Mouse (Mus musculus) liver, embryonic 15.5 days (tissue): ENCODE results near the gene Ano3. TPM values are rescaled to one million over a fixed set of nuclear protein-coding genes. Genes with fewer than 3 reads are reported as not detected.
"Not testable (repeated sequence)": the region's sequence is repeated elsewhere in the genome, so short reads cannot be mapped to it uniquely, and the experiment has no call there.

Source experiments
- ATAC-seq: fragments of 200-750 bp; cut with Nextera tagmentation; 2 replicates; pipeline ENCODE4 v1.8.0; 2017; ENCODE audit warnings: moderate number of reproducible peaks, mild to moderate bottlenecking, moderate library complexity; ENCODE audit not compliant: insufficient read depth
- H3K27ac ChIP-seq: fragments of 300-500 bp; sonication (generic); replicated peaks from 2 replicates; pipeline ENCODE4 v1.5.1; 2015; ENCODE audit warnings: mild to moderate bottlenecking, inconsistent platforms
- H3K27me3 ChIP-seq: fragments of 300-500 bp; sonication (generic); 2 replicates; pipeline ENCODE4 v1.6.1; 2015; ENCODE audit warnings: mild to moderate bottlenecking, inconsistent platforms
- H3K36me3 ChIP-seq: fragments of 300-500 bp; sonication (generic); replicated peaks from 2 replicates; pipeline ENCODE4 v1.6.1; 2015; ENCODE audit warnings: moderate library complexity, mild to moderate bottlenecking, inconsistent platforms
- H3K4me1 ChIP-seq: fragments of 300-500 bp; sonication (generic); replicated peaks from 2 replicates; pipeline ENCODE4 v1.6.1; 2015; ENCODE audit warnings: inconsistent platforms
- H3K4me2 ChIP-seq: fragments of 300-500 bp; sonication (generic); 2 replicates; pipeline ENCODE4 v1.6.1; 2015; ENCODE audit warnings: moderate library complexity, mild to moderate bottlenecking, inconsistent platforms
- H3K4me3 ChIP-seq: fragments of 300-500 bp; sonication (generic); replicated peaks from 2 replicates; pipeline ENCODE4 v1.5.1; 2015; ENCODE audit warnings: mild to moderate bottlenecking, inconsistent platforms
- H3K9ac ChIP-seq: fragments of 300-500 bp; sonication (generic); 2 replicates; pipeline ENCODE4 v1.6.1; 2015; ENCODE audit warnings: moderate library complexity, mild to moderate bottlenecking, inconsistent platforms
- H3K9me3 ChIP-seq: fragments of 300-500 bp; sonication (generic); replicated peaks from 2 replicates; pipeline ENCODE4 v1.6.1; 2016; ENCODE audit warnings: inconsistent platforms
- WGBS: fragments of 180-500 bp; shearing (Covaris S2); methylation state at CpG from one replicate; pipeline ENCODE4 v1.1.7; 2015; ENCODE audit warnings: mixed read lengths; ENCODE audit not compliant: insufficient replicate concordance; 5-methylcytosine and 5-hydroxymethylcytosine counted together
- polyA plus RNA-seq: library from polyadenylated mRNA; unstranded; fragments of >200 nt; fragmentation: Nextera tagmentation; extraction: Ambion mirVana; gene quantifications from 2 replicates; pipeline ENCODE4 v1.2.1, GENCODE M21; 2015

Gene Ano3
- polyA plus RNA-seq = 0.02 TPM in 1 of 2 replicates, not detected in the other

DNA sequence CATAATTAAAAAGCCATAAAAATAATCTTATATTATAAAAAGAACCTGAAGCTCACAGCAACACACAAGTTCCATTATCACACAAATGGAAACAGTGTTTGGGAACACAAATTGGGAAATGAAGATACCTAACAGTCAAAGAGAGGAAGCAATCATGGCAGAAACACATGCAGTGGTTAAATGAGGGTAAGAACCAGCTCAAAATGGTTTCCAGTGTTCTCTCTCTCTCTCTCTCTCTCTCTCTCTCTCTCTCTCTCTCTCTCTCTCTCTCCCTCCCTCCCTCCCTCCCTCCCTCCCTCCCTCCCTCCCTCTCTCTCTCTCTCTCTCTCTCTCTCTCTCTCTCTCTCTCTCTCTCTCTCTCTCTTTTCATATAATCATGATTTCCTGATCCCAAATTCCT lies at the start of gene Ano3:
Gene Ano3, minus strand, starts transcription at position 101 of the 400 bp plus-strand sequence.
- not testable (repeated sequence) for H3K27ac ChIP-seq, H3K4me1 ChIP-seq, ATAC-seq, H3K27me3 ChIP-seq, H3K9ac ChIP-seq, H3K9me3 ChIP-seq, H3K36me3 ChIP-seq, H3K4me3 ChIP-seq
- peak within 1 kb of the TSS; percentile 13; the same call in 1 of the 2 replicates for H3K4me2 ChIP-seq

DNA sequence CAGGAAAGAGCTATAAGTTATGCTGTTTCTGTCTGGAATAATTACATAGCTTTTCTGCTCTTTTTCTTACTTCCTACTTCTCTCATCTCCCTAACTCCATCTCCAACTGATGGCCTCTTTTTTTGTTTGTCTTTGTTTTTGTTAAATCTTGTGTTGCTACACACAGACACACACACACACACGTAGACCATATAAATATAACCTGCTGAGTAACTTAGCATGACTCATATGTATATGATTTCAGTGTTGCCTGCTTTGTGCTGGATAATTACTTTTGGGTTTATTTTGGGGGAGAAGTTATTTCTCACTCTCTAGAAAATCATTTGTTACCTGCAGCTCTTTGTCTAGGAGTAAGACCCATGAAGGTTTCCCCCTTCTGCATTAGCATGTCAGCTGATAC lies 39.3 kb upstream of the Ano3 start:
- Histone ChIP-seq H3K4me3 (no peak overlapping the region), H3K36me3 (no peaks in the 10 kb centered on the region), H3K4me1 (no peaks in the 10 kb centered on the region), H3K4me2 (no peak overlapping the region), H3K9me3 (no peaks in the 10 kb centered on the region), H3K9ac (no peak overlapping the region), H3K27ac (no peak overlapping the region), H3K27me3 (no peaks in the 10 kb centered on the region)
- 36% methylated on average over 1 of the region's 1 CpGs for WGBS
- no peak for ATAC-seq

DNA sequence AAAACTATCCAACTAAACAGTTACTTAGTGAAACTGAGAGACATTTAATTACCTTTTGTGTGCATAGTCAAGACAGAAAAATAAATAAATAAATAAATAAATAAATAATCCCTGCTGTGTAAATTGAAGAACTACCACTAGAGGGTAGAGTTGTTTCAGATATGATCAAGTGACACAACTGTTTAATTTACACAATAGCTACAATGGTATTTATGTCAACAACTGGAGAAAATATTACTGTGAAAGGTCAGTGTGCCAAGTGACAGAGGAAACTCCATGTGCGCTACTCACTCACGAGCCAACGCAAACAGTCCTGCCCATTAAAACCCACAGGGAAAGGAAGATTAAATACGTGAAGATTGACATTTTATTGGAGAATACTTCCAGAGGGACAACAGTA lies 38.8 kb upstream of the Ano3 start:
- ATAC-seq = no peak
- 65% methylated on average over 4 of the region's 4 CpGs for WGBS
- Histone ChIP-seq H3K36me3 (no peaks in the 10 kb centered on the region), H3K9me3 (no peaks in the 10 kb centered on the region), H3K4me1 (no peaks in the 10 kb centered on the region), H3K27ac (no peak overlapping the region), H3K4me3 (no peak overlapping the region), H3K4me2 (no peak overlapping the region), H3K9ac (no peak overlapping the region), H3K27me3 (no peaks in the 10 kb centered on the region)

DNA sequence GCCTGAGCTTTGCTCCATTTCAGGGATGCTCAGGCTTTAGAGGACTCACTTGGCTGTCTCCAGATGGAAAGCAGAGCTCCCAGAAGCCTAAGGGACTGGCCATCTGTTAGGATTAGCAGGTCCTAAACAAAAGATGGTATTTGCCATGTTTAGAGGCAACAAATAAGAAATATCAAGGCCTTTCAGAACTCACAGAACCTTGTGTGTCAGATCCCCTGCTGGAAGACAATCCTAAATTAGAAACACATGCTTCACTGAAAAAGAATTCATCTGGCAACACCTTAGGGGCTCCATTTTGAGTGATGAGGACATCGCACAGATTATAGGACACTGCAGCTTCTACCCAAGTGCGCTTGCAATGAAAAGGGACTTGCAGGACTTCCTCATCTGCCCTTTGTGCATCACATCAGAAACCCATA lies 35.1 kb upstream of the Ano3 start:
- H3K4me2 ChIP-seq = no peak overlapping the region
- no peaks in the 10 kb centered on the region for H3K36me3 ChIP-seq
- WGBS = 86% methylated on average over 2 of the region's 2 CpGs
- H3K27ac ChIP-seq = no peak overlapping the region
- no peak for ATAC-seq
- no peaks in the 10 kb centered on the region for H3K9me3 ChIP-seq
- no peak overlapping the region for H3K9ac ChIP-seq
- no peaks in the 10 kb centered on the region for H3K27me3 ChIP-seq
- no peaks in the 10 kb centered on the region for H3K4me1 ChIP-seq
- H3K4me3 ChIP-seq = no peak overlapping the region

DNA sequence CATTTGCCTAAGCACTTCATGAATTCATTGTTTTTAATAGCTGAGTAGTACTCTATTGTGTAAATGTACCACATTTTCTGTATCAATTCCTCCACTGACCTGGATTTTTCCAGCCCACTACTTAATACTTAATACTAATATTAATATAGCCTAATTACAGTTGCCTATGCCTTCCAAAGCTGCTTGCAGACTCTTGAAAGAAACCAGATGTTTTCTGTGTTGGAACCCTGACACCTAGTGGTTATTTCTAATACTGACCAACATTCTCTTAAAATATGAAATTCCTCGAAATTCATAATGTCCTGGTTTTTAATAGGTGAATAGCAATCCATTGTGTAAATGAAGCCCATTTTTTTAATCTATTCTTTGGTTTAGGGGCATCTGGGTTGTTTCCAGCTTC lies 31.0 kb upstream of the Ano3 start:
- no peaks in the 10 kb centered on the region for H3K4me1 ChIP-seq
- H3K9me3 ChIP-seq = no peaks in the 10 kb centered on the region
- 25% methylated on average over 1 of the region's 1 CpGs for WGBS
- H3K4me3 ChIP-seq = no peak overlapping the region
- H3K27ac ChIP-seq = no peak overlapping the region
- no peaks in the 10 kb centered on the region for H3K36me3 ChIP-seq
- H3K4me2 ChIP-seq = no peak overlapping the region
- H3K9ac ChIP-seq = no peak overlapping the region
- H3K27me3 ChIP-seq = no peaks in the 10 kb centered on the region
- ATAC-seq = no peak

DNA sequence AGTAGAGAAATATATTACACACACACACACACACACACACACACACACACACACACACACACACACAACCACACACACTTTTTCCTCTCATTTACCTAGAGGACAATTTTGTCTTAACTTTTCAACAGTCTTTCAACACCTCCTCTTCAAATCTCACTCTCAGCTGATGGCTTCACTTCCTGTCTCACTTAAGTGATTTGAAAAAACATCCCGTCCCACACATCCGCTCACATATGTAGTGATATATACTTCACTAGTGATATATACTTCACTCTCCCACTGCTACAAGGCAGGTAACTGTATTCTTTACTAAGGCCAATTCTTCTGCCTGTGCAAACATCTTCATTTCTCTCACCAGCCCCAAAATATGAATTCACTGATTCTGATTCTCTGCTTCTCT lies 28.9 kb upstream of the Ano3 start:
- Histone ChIP-seq H3K36me3 (no peaks in the 10 kb centered on the region), H3K4me3 (no peak overlapping the region), H3K27me3 (no peaks in the 10 kb centered on the region), H3K9ac (no peak overlapping the region), H3K9me3 (no peaks in the 10 kb centered on the region), H3K27ac (no peak overlapping the region), H3K4me1 (no peaks in the 10 kb centered on the region), H3K4me2 (no peak overlapping the region)
- no peak for ATAC-seq
- WGBS = 67% methylated on average over 2 of the region's 2 CpGs

DNA sequence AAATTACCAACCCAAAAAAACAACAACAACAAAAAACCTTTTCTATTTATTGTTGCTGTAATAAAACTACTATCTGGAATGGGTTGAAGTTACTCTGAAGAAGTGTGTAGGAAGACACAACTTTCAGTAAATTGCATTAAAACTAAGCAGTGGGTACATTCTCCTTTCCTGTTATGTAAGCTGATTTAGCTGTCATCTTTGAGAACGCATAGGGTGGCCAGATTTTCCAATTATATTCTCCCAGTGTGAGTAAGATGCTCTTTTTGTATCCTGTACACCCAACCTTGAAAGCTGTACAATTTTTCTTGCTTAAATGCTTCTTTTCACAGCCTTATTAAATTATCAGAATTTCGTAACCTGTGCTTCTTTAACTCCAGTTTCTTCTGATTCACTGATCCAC lies 26.1 kb upstream of the Ano3 start:
- no peak overlapping the region for H3K9ac ChIP-seq
- no peak overlapping the region for H3K27ac ChIP-seq
- H3K4me3 ChIP-seq = no peak overlapping the region
- 51% methylated on average over 2 of the region's 2 CpGs for WGBS
- H3K4me2 ChIP-seq = no peak overlapping the region
- no peaks in the 10 kb centered on the region for H3K36me3 ChIP-seq
- H3K4me1 ChIP-seq = no peaks in the 10 kb centered on the region
- no peaks in the 10 kb centered on the region for H3K9me3 ChIP-seq
- ATAC-seq = no peak
- no peaks in the 10 kb centered on the region for H3K27me3 ChIP-seq

DNA sequence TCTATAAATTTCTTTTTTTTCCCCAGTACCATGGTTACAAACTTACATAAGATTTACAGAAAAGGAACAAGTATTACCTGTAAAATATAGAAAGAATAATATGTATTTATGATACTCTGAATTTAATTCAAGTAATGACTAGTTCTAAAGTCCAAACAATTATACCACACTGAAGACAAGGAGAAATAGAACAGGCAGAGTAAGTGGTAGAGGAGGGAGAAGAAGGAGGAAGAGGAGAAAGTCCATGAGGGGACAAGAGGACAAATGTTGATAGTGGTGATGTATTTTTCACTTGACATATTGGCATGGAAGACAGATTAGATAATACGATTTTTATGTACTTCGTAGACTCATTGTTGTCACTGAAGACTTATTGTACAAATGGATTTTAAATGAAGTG lies 19.4 kb upstream of the Ano3 start:
- no peak for ATAC-seq
- Histone ChIP-seq H3K4me2 (no peak overlapping the region), H3K4me1 (no peaks in the 10 kb centered on the region), H3K9ac (no peak overlapping the region), H3K36me3 (no peaks in the 10 kb centered on the region), H3K9me3 (no peaks in the 10 kb centered on the region), H3K27ac (no peak overlapping the region), H3K4me3 (no peak overlapping the region), H3K27me3 (no peaks in the 10 kb centered on the region)
- 70% methylated on average over 2 of the region's 2 CpGs for WGBS

DNA sequence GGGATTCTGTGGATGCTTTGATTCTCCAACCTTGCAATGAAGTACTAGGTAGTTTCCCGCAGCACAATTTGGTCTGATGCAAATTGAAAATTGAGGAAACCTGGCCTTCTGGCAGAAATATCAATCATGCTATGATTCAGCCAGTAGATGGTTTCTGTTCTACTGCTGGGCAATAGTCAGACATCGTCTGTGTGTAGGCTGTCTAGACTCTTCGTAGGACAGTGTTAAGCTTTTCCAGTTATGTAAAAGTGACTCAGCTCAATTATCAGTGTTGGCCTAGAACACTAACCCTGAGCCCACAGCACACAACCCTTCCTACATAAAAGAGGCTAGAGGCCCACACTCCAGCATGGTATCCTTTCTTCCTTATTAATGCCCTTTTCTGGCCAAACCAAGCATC lies 14.7 kb upstream of the Ano3 start:
- Histone ChIP-seq H3K9me3 (no peaks in the 10 kb centered on the region), H3K4me1 (no peaks in the 10 kb centered on the region), H3K27ac (no peak overlapping the region), H3K4me2 (no peak overlapping the region), H3K9ac (no peak overlapping the region), H3K27me3 (no peaks in the 10 kb centered on the region), H3K4me3 (no peak overlapping the region), H3K36me3 (no peaks in the 10 kb centered on the region)
- WGBS = 67% methylated on average over 3 of the region's 3 CpGs
- ATAC-seq = no peak

DNA sequence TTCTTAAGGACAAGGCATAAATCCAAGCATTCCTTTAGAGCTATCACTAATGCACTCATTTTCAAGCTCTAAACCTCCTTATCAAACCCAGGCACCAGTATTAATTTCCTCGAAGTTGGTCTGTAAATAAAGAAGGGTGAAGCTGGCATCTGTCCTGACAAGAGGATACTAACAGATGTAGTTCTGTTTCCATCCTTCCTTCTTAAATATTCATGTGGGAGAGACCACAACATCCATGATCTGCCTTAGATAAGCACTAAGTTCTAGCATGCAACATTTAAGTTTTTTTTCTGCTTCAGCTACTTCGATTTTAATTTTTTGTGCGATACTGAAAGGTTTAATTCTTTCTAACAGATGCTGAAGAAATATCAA lies 305 bp downstream of the Ano3 start:
- Histone ChIP-seq H3K4me3 (no peak overlapping the region), H3K36me3 (no peaks in the 10 kb centered on the region), H3K9me3 (no peaks in the 10 kb centered on the region), H3K4me2 (no peak overlapping the region), H3K27ac (no peak overlapping the region), H3K4me1 (no peaks in the 10 kb centered on the region), H3K9ac (no peak overlapping the region), H3K27me3 (no peaks in the 10 kb centered on the region)
- 47% methylated on average over 3 of the region's 3 CpGs for WGBS
- ATAC-seq = no peak

DNA sequence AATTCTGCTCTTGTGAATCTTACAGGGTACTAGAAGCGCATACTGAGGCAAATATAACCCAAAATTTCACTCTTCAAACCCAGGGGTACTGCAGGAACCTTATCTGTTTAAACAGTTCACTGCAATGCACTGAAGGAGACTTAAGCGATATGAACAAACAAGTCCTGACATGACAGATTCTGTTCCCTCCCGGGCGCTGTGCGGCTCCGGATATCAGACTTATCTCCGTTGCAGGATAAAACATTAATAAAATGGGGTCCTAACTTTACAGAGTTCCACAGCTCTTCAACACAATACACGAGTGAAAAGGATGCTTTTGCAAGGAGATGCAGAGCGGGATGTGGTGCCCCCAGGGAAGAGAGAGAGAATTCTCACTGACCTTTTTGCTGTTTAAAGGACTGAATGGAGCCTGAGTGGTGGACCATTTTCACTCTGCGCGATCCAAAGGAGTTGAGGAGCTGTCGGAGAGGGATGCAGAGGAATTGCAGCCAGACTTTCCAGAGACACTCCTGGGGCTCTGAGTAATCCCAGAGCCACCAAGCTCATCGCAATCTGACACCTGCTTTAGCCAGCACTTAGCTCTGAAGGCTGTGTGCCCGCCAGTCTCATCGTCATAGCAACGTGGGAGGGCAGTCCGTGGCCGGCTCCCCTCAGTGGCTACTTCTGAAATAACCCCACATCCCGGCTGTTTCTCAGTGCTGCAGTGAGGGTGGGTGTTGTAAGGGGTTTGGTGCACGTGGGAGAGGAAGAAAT lies 868 bp downstream of the Ano3 start:
- Histone ChIP-seq H3K9me3 (no peaks in the 10 kb centered on the region), H3K27me3 (no peaks in the 10 kb centered on the region), H3K36me3 (no peaks in the 10 kb centered on the region), H3K27ac (no peak overlapping the region), H3K4me2 (peak overlapping the region; percentile 13; the same call in 1 of the 2 replicates), H3K9ac (no peak overlapping the region), H3K4me3 (no peak overlapping the region), H3K4me1 (no peaks in the 10 kb centered on the region)
- ATAC-seq = no peak; the same call in 1 of the 2 replicates
- WGBS = 11% methylated on average over 20 of the region's 20 CpGs

DNA sequence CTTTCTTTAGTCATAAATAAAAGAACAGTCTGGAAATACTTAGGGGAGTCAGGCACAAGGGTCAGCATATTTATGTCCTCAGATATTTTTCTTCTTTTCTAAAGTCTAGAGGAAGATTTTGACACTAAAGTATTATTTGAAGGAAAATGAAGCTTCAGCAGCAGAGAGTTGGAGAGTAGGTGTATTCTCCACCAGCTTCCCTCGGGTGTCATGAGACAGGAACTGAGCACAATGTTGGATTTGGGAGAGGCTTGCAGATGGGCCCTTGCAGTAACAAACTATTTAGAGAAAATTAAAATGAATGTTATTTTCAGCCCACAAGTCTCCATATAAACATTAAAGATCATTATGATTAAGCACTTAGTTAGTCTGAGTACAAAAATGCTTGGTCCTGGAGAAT lies 5.6 kb downstream of the Ano3 start:
- Histone ChIP-seq H3K4me1 (no peaks in the 10 kb centered on the region), H3K9ac (no peak overlapping the region), H3K36me3 (no peaks in the 10 kb centered on the region), H3K4me3 (no peak overlapping the region), H3K27me3 (no peaks in the 10 kb centered on the region), H3K27ac (no peak overlapping the region), H3K4me2 (no peak overlapping the region), H3K9me3 (no peaks in the 10 kb centered on the region)
- no peak for ATAC-seq
- 25% methylated on average over 1 of the region's 1 CpGs for WGBS
